Mouse (Mus musculus) common myeloid progenitor, adult 5-6 weeks (primary cell): ENCODE results near the gene Tenm4. TPM values are rescaled to one million over a fixed set of nuclear protein-coding genes. Genes with fewer than 3 reads are reported as not detected.

Source experiments
- ATAC-seq: replicated peaks from 2 replicates; pipeline ENCODE4 v1.8.0; 2016; ENCODE audit warnings: low read depth, mild to moderate bottlenecking, moderate TSS enrichment, inconsistent platforms; ENCODE audit not compliant: poor library complexity, severe bottlenecking
- total RNA-seq: library from RNA; stranded (forward); fragments of 200-1000, 187-1606 nt; gene quantifications from 2 replicates; pipeline ENCODE4 v1.2.3, GENCODE M21; 2017

Gene Tenm4
- total RNA-seq, 1 experiment from 2014 or later: not detected

- ATAC-seq: peak; percentile 81
These were observed 610.0 kb downstream of the Tenm4 start for GRCm38 (mm10) chr7:96781068-96781467.

GRCm38 (mm10) chr7:96782686-96783085 lies 611.6 kb downstream of the Tenm4 start:
- no peak for ATAC-seq

- no peak for ATAC-seq
These were observed 614.8 kb downstream of the Tenm4 start for GRCm38 (mm10) chr7:96785808-96786207.

- no peak for ATAC-seq
These were observed 615.4 kb downstream of the Tenm4 start for GRCm38 (mm10) chr7:96786262-96787044.

- no peak for ATAC-seq
These were observed 617.1 kb downstream of the Tenm4 start for GRCm38 (mm10) chr7:96788135-96788534.

GRCm38 (mm10) chr7:96790326-96790725 lies 619.3 kb downstream of the Tenm4 start:
- peak; percentile 93 for ATAC-seq

- no peak for ATAC-seq
These were observed 621.6 kb downstream of the Tenm4 start for GRCm38 (mm10) chr7:96792456-96793229.

- no peak for ATAC-seq
These were observed 625.1 kb downstream of the Tenm4 start for GRCm38 (mm10) chr7:96796033-96796741.

- ATAC-seq: no peak
These were observed 625.9 kb downstream of the Tenm4 start for GRCm38 (mm10) chr7:96796788-96797485.

GRCm38 (mm10) chr7:96797716-96798332 lies 626.8 kb downstream of the Tenm4 start:
- ATAC-seq: no peak

- no peak for ATAC-seq
These were observed 628.8 kb downstream of the Tenm4 start for GRCm38 (mm10) chr7:96799816-96800215.

GRCm38 (mm10) chr7:96801368-96801767 lies 630.3 kb downstream of the Tenm4 start:
- peak; percentile 52; the same call in 1 of the 2 replicates for ATAC-seq

GRCm38 (mm10) chr7:96802216-96802615 lies 631.2 kb downstream of the Tenm4 start:
- peak; percentile 48; the same call in 1 of the 2 replicates for ATAC-seq

- ATAC-seq: no peak
These were observed 635.5 kb downstream of the Tenm4 start for GRCm38 (mm10) chr7:96806561-96806960.

- ATAC-seq: no peak
These were observed 636.4 kb downstream of the Tenm4 start for GRCm38 (mm10) chr7:96807281-96808058.

GRCm38 (mm10) chr7:96808059-96808646 lies 637.1 kb downstream of the Tenm4 start:
- no peak for ATAC-seq

- ATAC-seq: no peak
These were observed 640.6 kb downstream of the Tenm4 start for GRCm38 (mm10) chr7:96811691-96812090.

GRCm38 (mm10) chr7:96813036-96813435 lies 642.0 kb downstream of the Tenm4 start:
- no peak for ATAC-seq
